Mouse (Mus musculus) hindbrain, postnatal 0 days (tissue): ENCODE data around the gene Jak2. TPM values are rescaled to one million over a fixed set of nuclear protein-coding genes. Genes with fewer than 3 reads are reported as not detected.

Experiments used
- ATAC-seq: fragments of 200-750 bp; cut with Nextera tagmentation; 2 replicates; pipeline ENCODE4 v1.8.0; 2017; ENCODE audit warnings: mild to moderate bottlenecking, moderate TSS enrichment, moderate library complexity
- DNase-seq: peaks from one replicate; pipeline ENCODE4 v3.0.0-alpha.2; 2015; ENCODE audit warnings: low spot score
- H3K27ac ChIP-seq: fragments of 300-500 bp; sonication (generic); 2 replicates; pipeline ENCODE4 v1.5.1; 2014; ENCODE audit warnings: mild to moderate bottlenecking
- H3K27me3 ChIP-seq: fragments of 300-500 bp; sonication (generic); 2 replicates; pipeline ENCODE4 v1.6.1; 2014; ENCODE audit warnings: low read length, mixed read lengths; ENCODE audit not compliant: insufficient read depth
- H3K36me3 ChIP-seq: fragments of 300-500 bp; sonication (generic); 2 replicates; pipeline ENCODE4 v1.6.1; 2014; ENCODE audit warnings: low read length, mixed read lengths; ENCODE audit not compliant: insufficient read depth
- H3K4me1 ChIP-seq: fragments of 300-500 bp; sonication (generic); 2 replicates; pipeline ENCODE4 v1.6.1; 2014; ENCODE audit warnings: antibody characterized with exemption, low read length, mixed read lengths; ENCODE audit not compliant: insufficient read depth
- H3K4me2 ChIP-seq: fragments of 300-500 bp; sonication (generic); 2 replicates; pipeline ENCODE4 v1.6.1; 2014; ENCODE audit warnings: low read depth, mild to moderate bottlenecking, low read length, moderate library complexity, mixed read lengths
- H3K4me3 ChIP-seq: fragments of 300-500 bp; sonication (generic); 2 replicates; pipeline ENCODE4 v1.5.1; 2014; ENCODE audit warnings: low read length
- H3K9ac ChIP-seq: fragments of 300-500 bp; sonication (generic); replicated peaks from 2 replicates; pipeline ENCODE4 v1.6.1; 2014; ENCODE audit warnings: mild to moderate bottlenecking, low read length, moderate library complexity, mixed read lengths
- H3K9me3 ChIP-seq: fragments of 300-500 bp; sonication (generic); 2 replicates; pipeline ENCODE4 v1.6.1; 2016; ENCODE audit warnings: low read length, mixed read lengths
- CTCF ChIP-seq: IDR thresholded peaks from 2 replicates; pipeline ENCODE4 v1.5.1; 2016; ENCODE audit warnings: antibody characterized with exemption, control low read depth, low read depth
- WGBS: fragments of 180-500 bp; shearing (Covaris S2); extraction: QIAGEN DNeasy Blood & Tissue Kit; methylation state at CpG from one replicate; pipeline ENCODE4 v1.1.7; 2014; 5-methylcytosine and 5-hydroxymethylcytosine counted together
- polyA plus RNA-seq: library from polyadenylated mRNA; unstranded; fragments of >200 nt; fragmentation: Nextera tagmentation; extraction: Ambion mirVana; gene quantifications from 2 replicates; pipeline ENCODE4 v1.2.1, GENCODE M21; 2015
- total RNA-seq: library from RNA; depleted of rRNA; stranded (reverse); fragments of >200 nt; gene quantifications from 2 replicates; pipeline ENCODE4 v1.2.3, GENCODE M21; 2014

Gene Jak2
- total and polyA plus RNA-seq, 2 experiments from 2014 or later: 9.8 to 18.8 TPM

DNA sequence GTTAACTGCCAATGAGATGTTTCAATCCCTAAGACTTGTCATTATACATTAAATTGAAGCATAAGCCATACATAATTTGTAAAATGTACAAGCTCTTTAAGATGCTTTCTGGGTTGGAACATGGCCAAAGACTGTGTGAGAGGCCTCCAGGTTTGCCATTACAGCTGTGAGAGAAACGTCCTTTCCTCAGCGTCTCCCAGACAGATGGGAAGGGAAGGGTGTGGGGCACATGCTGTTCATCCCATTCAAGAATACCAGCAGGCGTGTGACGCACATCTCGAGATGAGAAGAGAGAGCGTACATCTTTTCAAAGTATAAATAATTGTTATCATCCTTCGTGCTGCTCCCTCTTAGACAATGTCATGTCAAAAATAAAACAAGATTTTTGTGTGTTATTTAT, 61.0 kb downstream of the Jak2 start:
- no peak overlapping the region for H3K9ac ChIP-seq
- DNase-seq (no peak), ATAC-seq (no peak)
- no peak for TF ChIP-seq CTCF
- H3K4me1 ChIP-seq: no peaks in the 10 kb centered on the region
- H3K4me2 ChIP-seq: no peak overlapping the region
- H3K27me3 ChIP-seq: no peaks in the 10 kb centered on the region
- H3K36me3 ChIP-seq: peaks cover 16% of the 10 kb centered on the region; the same call in 1 of the 2 replicates
- WGBS: 32% methylated on average over 7 of the region's 7 CpGs
- no peak overlapping the region for H3K27ac ChIP-seq
- H3K9me3 ChIP-seq: peaks cover 11% of the 10 kb centered on the region; the same call in 1 of the 2 replicates
- no peak overlapping the region for H3K4me3 ChIP-seq

DNA sequence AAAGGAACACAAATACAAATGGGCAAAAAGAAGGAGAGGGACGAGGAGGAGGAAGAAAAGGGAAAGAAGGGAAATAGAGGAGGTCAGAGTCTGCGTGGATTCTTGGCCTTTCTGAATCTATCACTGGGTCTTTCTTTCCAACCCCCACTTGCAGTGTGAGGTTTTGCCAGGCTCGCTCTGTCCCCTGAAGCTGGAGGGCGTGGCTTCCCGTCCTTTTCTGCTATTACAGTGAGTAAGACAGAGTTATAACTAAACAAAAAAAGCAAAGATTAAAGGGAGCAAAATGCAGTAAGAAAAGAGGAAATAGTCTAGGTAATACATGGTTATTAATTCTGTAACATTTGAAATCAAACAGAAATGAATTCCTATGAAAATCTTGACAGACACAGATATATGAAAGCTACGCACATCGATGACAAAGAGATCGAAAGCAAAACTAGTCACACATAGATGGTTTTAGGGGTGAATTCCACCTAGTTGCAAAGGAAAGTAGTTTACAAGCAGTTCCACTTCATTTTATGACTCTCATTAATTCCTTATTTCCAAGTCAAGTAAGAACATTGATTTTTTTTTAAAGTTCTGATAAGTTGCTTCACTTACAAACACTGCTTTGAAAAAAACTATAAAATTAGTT, 71.9 kb downstream of the Jak2 start:
- Histone ChIP-seq H3K9ac (no peak overlapping the region), H3K9me3 (no peaks in the 10 kb centered on the region), H3K27ac (no peak overlapping the region), H3K36me3 (no peaks in the 10 kb centered on the region), H3K27me3 (no peaks in the 10 kb centered on the region), H3K4me1 (no peaks in the 10 kb centered on the region; the same call in 1 of the 2 replicates), H3K4me3 (no peak overlapping the region), H3K4me2 (no peak overlapping the region)
- ATAC-seq (no peak), DNase-seq (no peak)
- WGBS: 79% methylated on average over 8 of the region's 8 CpGs
- TF ChIP-seq CTCF: no peak

DNA sequence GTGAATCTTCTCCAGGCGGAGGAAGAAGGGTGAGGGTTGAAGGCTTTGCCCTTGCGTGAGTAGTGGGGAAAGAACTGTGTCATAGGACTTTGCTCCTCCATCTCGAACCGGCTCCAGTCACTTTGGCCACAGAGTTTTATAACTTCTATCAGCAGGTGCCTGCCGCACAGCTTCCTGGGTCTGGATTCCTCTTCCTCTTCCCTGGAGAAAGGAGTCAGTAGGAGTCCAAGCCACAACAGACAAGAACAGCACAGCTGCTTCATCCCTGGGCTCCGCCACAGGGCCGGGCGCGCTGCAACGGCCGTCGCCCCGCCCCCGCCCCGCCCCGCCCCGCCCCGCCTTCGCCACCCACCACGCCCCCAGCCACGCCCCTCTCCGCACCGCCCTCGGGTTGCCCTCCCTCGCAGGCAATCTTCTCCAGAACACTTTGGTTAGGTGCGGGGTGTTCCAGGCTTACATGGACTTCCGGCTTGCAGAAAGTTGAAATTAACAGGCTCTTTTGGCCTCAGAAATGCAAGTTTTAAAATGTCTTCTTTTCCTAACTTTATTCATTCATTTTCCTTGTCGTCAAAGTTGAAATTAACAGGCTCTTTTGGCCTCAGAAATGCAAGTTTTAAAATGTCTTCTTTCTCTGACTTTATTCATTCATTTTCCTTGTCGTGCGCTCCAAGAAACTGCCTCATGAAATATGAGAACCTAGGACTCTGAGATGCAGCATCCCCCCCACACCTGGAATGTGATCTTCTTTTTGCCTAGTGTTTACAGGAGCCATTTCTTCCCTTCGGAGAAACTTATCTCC, 73.6 kb downstream of the Jak2 start, which contains the start of gene Insl6:
Gene Insl6, minus strand, starts transcription at position 304 of the 799 bp plus-strand sequence.
- peak; percentile 44 for DNase-seq
- ATAC-seq: peak; percentile 87
- H3K4me3 ChIP-seq: peak within 1 kb of the TSS; percentile 35

DNA sequence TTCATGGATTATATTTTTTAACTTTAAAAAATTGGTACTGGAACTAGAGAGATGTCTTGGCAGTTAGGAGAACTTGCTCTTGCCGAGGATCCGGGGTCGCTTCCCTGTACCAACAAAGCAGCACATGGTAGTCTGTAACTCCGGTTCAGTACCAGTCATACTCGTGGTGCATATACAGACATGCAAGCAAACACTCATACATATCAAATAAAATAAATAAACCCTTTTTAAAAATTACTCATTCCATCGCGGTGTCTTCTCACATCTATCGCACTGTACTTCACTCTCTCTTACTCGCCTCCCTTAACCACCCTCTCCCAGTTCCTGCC, 74.2 kb downstream of the Jak2 start:
- no peak overlapping the region for H3K4me3 ChIP-seq
- H3K9ac ChIP-seq: no peak overlapping the region
- H3K27ac ChIP-seq: no peak overlapping the region
- H3K4me1 ChIP-seq: no peaks in the 10 kb centered on the region; the same call in 1 of the 2 replicates
- 75% methylated on average over 9 of the region's 9 CpGs for WGBS
- no peak for TF ChIP-seq CTCF
- no peaks in the 10 kb centered on the region for H3K9me3 ChIP-seq
- H3K36me3 ChIP-seq: no peaks in the 10 kb centered on the region
- DNase-seq (no peak), ATAC-seq (no peak)
- no peak overlapping the region for H3K4me2 ChIP-seq
- H3K27me3 ChIP-seq: no peaks in the 10 kb centered on the region

More for the DNA sequence above, 73.6 kb downstream of the Jak2 start, which contains the start of gene Insl6:
- no peaks in the 10 kb centered on the region for H3K9me3 ChIP-seq
- no peak for TF ChIP-seq CTCF
- H3K4me2 ChIP-seq: peak within 1 kb of the TSS; percentile 69
- H3K27ac ChIP-seq: no peak within 1 kb of the TSS
- no peaks in the 10 kb centered on the region for H3K27me3 ChIP-seq
- H3K9ac ChIP-seq: no peak within 1 kb of the TSS
- 6% methylated on average over 30 of the region's 31 CpGs for WGBS
- H3K36me3 ChIP-seq: no peaks in the 10 kb centered on the region
- no peaks in the 10 kb centered on the region; the same call in 1 of the 2 replicates for H3K4me1 ChIP-seq

DNA sequence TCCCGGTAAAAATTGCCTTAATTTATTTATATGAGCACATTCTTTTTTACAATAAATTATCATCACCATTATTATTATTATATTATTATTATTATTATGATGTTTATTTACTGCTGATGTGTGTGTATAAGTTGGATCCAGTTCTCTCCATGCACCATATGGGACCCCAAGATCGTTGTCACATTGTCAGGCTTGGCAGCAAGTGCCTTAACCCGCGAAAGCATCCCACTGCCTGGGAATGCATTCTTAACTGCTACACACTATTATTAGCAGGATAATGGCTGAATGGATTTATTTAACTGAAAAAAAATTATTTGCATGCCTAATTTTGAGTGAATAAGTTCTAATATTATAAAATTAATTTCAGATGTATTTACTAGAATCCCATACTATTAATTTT, 74.8 kb downstream of the Jak2 start:
- H3K4me1 ChIP-seq: no peaks in the 10 kb centered on the region; the same call in 1 of the 2 replicates
- H3K27ac ChIP-seq: no peak overlapping the region
- WGBS: 74% methylated on average over 4 of the region's 4 CpGs
- no peaks in the 10 kb centered on the region for H3K9me3 ChIP-seq
- no peak overlapping the region for H3K4me2 ChIP-seq
- TF ChIP-seq CTCF: no peak
- no peak for DNase-seq
- no peaks in the 10 kb centered on the region for H3K27me3 ChIP-seq
- no peak overlapping the region for H3K4me3 ChIP-seq
- ATAC-seq: no peak
- H3K9ac ChIP-seq: no peak overlapping the region
- no peaks in the 10 kb centered on the region for H3K36me3 ChIP-seq

DNA sequence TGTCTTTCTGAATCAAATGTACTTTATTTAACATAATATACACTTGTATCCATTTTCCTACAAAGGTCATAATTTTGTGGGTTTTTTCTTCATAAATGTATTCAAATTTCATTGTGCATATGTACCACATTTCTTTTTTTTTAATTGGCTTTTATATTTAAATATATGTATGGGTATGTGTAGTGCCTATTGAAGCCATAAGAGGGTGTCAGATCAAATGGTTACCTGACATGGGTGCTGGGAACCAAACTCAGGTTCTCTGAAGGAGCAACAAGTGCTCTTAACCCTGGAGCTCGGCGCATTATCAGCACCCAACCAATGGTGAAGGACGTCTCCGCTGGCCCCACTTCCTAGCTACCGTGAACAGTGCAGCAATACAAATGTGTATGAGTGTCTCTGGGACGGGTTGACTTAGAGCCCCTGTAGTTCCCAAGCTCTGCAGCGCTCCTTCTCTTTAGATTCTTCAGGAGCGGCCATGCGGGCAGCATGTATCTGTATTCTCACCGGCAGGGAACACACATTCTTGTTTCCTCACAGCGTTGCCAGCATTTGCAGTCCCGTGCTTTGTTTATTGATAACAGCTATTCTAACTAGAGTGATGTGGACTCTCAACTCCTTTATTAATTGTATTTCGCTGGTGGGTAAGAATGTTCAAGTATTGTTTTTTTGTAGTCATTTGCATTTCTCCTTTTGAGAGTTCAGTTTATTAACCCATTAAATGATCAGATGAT, 75.4 kb downstream of the Jak2 start:
- Histone ChIP-seq H3K27ac (no peak overlapping the region), H3K36me3 (no peaks in the 10 kb centered on the region), H3K4me1 (no peaks in the 10 kb centered on the region; the same call in 1 of the 2 replicates), H3K27me3 (no peaks in the 10 kb centered on the region), H3K9me3 (no peaks in the 10 kb centered on the region), H3K9ac (no peak overlapping the region), H3K4me2 (no peak overlapping the region), H3K4me3 (no peak overlapping the region)
- 64% methylated on average over 13 of the region's 13 CpGs for WGBS
- TF ChIP-seq CTCF: no peak
- DNase-seq (no peak), ATAC-seq (no peak)
